Mouse (Mus musculus): ENCODE measurements around the gene Cog2.

Gene Cog2

DNA sequence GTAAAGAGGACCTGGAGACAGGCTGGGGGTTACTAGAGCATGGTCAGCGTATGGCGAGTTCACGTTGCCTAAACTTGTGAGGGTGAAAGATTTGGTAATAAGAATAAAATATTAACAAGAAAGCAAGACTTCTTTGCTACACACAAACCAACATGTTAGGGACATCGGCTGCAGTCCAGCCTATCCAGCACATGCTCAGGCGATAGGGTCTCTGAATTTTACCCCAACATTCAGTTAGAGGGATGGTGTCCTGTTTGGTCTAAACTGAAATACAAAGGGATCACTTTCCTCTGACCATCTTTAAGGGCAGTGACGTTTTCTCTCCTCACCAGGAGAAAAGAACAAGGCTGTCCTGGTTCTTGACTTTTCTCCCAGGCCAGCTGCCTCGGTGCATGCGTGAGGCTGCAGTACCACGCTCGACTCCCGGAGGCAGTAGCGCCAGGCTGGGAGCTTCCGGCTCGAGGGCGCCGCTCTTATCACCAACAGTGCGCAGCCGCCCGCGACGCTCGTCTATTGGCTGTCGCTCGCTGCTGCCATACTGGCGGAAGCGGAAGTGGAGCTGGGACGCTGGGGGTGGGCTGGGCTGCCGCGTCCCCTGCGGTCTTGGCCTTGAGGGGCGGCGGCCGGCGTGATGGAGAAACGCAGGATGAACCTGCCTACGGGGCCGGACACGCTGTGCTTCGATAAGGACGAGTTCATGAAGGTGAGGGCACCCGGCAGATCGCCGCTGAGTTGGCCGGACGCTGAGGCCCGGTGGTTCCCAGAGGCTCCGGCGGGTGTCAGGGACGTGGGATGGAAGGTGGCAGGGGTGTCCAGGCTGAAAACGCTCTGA, at the start of gene Cog2:
Gene Cog2 (plus strand): TSS at position 519 of the 832 bp plus-strand sequence.
- DNase-seq (ENCODE audit: low spot score) = peak; percentile 91

- DNase-seq (ENCODE audit: low spot score) = no peak
Observed at GRCm38 (mm10) chr8:124475690-124476089, 44.9 kb upstream of the Cog2 start.

GRCm38 (mm10) chr8:124476701-124477100, 43.9 kb upstream of the Cog2 start:
- DNase-seq (ENCODE audit: low spot score) = no peak

DNA sequence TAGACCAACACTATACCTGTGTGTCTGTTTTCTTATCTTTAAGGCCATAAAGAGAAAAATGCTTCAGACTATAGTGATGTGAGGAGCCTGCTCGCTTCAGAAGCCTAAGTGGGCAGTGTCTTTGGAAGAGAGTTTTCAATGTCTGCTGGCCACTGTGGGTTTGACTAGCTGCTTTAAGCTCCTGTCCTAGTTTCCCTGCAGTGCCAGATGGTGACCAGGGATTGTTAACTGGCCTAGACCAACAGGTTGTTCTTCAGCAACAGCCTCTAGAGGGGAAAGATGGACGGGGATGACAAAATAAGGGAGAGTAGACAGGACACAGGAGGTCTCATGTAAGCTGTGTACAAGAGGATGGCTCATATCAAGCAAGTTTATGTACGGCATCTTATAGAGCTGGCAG, 41.3 kb upstream of the Cog2 start:
- DNase-seq (ENCODE audit: low spot score) = no peak

- DNase-seq (ENCODE audit: low spot score) = no peak
Observed at GRCm38 (mm10) chr8:124480321-124480720, 40.2 kb upstream of the Cog2 start.

DNA sequence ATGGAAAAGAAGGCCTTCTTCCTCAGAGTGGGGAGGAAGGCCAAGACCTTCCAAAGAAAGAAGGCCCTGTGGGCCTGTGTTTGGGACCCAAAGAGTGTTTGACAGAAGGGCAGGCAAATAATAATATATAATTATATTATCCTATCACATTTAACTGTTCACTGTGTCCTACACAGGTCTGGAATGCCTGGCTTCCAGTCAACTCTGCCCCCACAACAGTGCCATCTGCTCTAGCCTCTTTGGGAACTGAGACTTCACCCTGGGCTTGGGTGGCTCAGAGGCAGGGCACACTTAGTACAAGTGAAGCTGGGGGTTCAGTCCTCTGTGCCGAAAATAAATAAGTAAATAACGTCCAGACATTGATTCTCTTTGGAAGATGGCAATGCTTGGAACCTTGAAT, 37.8 kb upstream of the Cog2 start:
- no peak for DNase-seq (ENCODE audit: low spot score)

- no peak for DNase-seq (ENCODE audit: low spot score)
Observed at GRCm38 (mm10) chr8:124483356-124484115, 37.0 kb upstream of the Cog2 start.

DNA sequence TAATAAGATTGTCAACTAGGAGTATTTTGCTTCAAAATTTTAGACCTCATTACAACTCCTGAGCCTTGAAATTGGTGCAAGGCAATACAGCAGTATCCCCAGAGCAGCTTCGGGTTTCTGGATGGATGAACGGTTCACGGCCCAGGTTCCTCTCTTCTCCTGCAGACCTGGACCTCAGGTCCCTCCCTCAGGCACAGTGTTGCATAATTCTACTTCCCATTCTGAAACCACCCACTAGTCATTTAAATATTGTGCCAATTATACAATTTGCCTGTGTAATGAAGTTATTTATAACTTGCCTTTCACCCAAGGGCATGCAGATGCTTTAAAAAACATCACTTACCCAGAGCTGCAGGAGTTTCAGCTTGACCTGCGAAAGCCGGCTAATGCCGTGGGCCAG, 31.3 kb upstream of the Cog2 start:
- no peak for DNase-seq (ENCODE audit: low spot score)

- no peak for DNase-seq (ENCODE audit: low spot score)
Observed at GRCm38 (mm10) chr8:124489786-124490185, 30.8 kb upstream of the Cog2 start.

- DNase-seq (ENCODE audit: low spot score) = no peak
Observed at GRCm38 (mm10) chr8:124494397-124494796, 26.2 kb upstream of the Cog2 start.

DNA sequence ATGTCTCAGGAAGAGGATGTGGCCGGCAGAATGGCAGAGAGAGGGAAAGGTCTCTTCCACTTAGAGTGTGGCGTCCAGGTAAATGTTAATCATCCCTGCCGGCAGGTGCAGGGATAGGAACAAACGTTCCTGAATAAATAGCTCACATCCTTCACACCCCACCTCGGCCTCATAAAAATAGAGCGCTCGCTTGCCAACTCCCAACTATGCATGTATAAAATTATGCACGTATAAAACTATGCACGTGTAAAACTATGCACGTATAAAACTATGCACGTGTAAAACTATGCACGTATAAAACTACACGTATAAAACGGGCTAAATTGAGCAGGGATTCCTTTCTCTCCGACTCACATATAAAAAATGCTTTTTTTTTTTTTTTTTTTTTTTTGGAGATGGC, 25.6 kb upstream of the Cog2 start:
- DNase-seq (ENCODE audit: low spot score) = no peak

- no peak for DNase-seq (ENCODE audit: low spot score)
Observed at GRCm38 (mm10) chr8:124495676-124496075, 24.9 kb upstream of the Cog2 start.

GRCm38 (mm10) chr8:124496266-124496665, 24.3 kb upstream of the Cog2 start:
- DNase-seq (ENCODE audit: low spot score) = no peak

- DNase-seq (ENCODE audit: low spot score) = no peak
Observed at GRCm38 (mm10) chr8:124496871-124497270, 23.7 kb upstream of the Cog2 start.

GRCm38 (mm10) chr8:124498398-124498797, 22.2 kb upstream of the Cog2 start:
- DNase-seq (ENCODE audit: low spot score) = no peak

GRCm38 (mm10) chr8:124499236-124499937, 21.2 kb upstream of the Cog2 start:
- no peak for DNase-seq (ENCODE audit: low spot score)

DNA sequence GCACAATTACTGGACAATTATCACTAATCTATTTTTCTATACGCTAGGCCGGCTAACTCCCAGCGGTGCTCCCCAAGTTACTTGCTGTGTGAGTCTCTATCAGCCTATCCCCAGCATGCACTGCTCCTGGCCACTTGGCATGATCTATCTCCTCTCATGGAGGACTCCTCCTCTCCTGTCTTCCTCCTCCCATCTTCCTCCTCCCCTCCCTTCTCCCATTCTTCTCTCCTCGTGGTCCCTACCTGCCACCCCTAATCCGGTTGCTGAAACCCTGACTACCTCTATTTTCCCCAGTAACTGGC, 20.7 kb upstream of the Cog2 start:
- no peak for DNase-seq (ENCODE audit: low spot score)

DNA sequence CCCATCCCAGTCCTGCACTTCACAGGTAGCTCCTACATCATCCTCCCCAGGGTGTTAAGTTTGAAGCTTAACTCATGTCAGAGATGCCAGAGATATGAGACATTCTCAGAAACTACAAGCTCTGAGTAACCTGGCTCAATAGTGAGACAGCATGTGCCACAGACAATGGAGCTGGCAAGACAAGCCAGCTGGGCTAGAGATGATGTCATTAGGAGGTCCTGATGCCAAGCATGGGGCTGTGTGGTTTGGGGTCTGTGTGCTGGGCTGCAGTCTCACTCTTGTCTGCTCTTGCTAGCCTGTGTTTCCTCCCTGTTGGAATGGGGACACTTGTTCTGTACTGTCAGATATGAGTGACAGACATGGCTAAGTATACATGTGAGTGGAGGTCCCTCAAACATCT, 14.9 kb upstream of the Cog2 start:
- DNase-seq (ENCODE audit: low spot score) = no peak

GRCm38 (mm10) chr8:124507572-124508320, 12.8 kb upstream of the Cog2 start:
- no peak for DNase-seq (ENCODE audit: low spot score)

- DNase-seq (ENCODE audit: low spot score) = no peak
Observed at GRCm38 (mm10) chr8:124508321-124508695, 12.3 kb upstream of the Cog2 start.

DNA sequence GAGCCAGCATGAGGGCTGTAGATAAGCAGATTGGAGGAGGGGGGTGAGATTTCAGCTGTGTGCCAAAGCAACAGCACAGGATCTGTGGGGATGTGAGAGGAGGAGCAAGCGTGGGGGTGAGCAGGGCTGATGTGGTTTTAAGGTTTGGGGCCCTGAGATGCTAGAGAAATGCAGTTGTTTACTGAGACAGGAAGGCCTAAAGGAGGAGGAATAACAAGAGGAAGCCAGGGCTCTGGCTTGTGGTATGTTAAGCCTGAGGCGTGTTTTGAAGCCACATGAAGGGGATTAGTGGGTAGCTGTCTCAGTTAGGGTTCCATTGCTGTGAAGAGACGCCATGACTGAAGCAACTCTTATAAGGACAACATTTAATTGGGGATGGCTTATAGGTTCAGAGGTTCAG, 11.4 kb upstream of the Cog2 start:
- DNase-seq (ENCODE audit: low spot score) = peak; percentile 70

DNA sequence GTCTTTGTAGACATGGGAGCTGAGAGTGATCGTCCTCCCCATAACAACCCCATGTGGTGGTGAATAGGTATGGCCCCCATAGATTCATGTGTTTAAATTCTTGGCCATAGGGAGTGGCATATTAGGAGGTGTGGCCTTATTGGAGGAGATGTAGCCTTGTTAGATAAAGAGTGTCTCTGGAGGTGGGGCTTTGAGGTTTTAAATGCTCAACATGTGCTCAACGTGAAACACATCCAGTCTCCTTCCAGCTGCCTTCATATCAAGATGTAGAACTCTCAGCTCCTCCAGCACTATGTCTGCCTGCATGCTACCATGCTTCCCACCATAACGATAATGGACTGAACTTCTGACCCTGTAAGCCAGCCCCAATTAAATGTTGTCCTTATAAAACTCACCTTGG, 4.5 kb upstream of the Cog2 start:
- no peak for DNase-seq (ENCODE audit: low spot score)

Measured in T-cell, adult 2 months (primary cell).